Mouse (Mus musculus): ENCODE data around the gene Clk3.

DNA sequence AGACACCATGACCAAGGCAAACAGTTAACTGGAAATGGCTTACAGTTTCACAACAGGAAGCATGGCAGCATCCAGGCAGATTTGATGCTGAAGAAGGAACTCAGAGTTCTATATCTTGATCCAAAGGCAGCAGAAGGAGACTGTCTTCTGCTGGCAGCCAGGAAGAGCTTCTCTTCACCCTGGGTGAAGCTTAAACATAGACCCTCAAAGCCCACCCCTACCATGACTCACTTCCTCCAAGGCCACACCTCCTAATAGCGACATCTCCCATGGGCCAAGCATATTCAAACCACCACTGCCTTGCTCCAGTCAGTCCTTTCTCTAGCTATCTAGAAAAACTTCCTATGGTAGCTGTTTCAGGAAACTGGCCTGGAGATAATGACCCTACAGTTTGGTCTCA, 18.6 kb downstream of the Clk3 start:
- TF ChIP-seq CTCF (IDR thresholded peaks at IDR 0.05; ENCODE audit: control insufficient read depth, insufficient read depth, low read length), result no peak
- no peak for TF ChIP-seq POLR2A (IDR thresholded peaks at IDR 0.05; ENCODE audit: borderline replicate concordance, control insufficient read depth, low read depth, low read length)

Data from bone marrow, adult 2 months (tissue).